ENCODE assay signal across 7 mouse cellular contexts in genomic region chr16:59517447-59518219, GRCm38 (mm10). TPM values are rescaled to one million over a fixed set of nuclear protein-coding genes. Genes with fewer than 3 reads are reported as not detected.
DNase-seq lines count a peak whose midpoint lies in the region; ATAC-seq and TF ChIP-seq lines count a peak whose summit lies in the region.

No protein-coding gene starts in this region.

- peak; percentile 81 for DNase-seq in induced T-regulatory cell, adult 2 months (ENCODE audit: low read depth)
- DNase-seq in spleen, postnatal 36 days (ENCODE audit: low spot score in 2 of 2), result peak; percentile 37 to 43
- no peak for DNase-seq in yolk sac, embryonic 10.5 days (ENCODE audit: low spot score)
- DNase-seq in urinary bladder, postnatal 4 days (ENCODE audit: low spot score in 2 of 2), result no peak

- no peak for TF ChIP-seq POLR2A in bone marrow, adult 2 months (IDR thresholded peaks at IDR 0.05; ENCODE audit: borderline replicate concordance, control insufficient read depth, low read depth, low read length)

- TF ChIP-seq CTCF in bone marrow, adult 2 months (IDR thresholded peaks at IDR 0.05; ENCODE audit: control insufficient read depth, insufficient read depth, low read length), result no peak; the same call in 1 of the 2 replicates

- H3K27ac ChIP-seq in bone marrow, adult 2 months (ENCODE audit: control insufficient read depth, insufficient read depth, low read depth, low read length, poor library complexity), result peak overlapping the region; percentile 76
- no peak overlapping the region for H3K27ac ChIP-seq in embryonic facial prominence, embryonic 12.5 days
- no peak overlapping the region for H3K27ac ChIP-seq in hindbrain, embryonic 12.5 days

- no peaks in the 10 kb centered on the region for H3K9me3 ChIP-seq in embryonic facial prominence, embryonic 12.5 days
- no peaks in the 10 kb centered on the region for H3K9me3 ChIP-seq in hindbrain, embryonic 12.5 days (replicated peaks)

- ATAC-seq in embryonic facial prominence, embryonic 12.5 days (ENCODE audit: insufficient number of reproducible peaks, insufficient read depth, low FRiP score, low TSS enrichment), result peak; percentile 75; the same call in 1 of the 2 replicates
- ATAC-seq in hindbrain, embryonic 12.5 days (ENCODE audit: low FRiP score), result no peak

- H3K27me3 ChIP-seq in embryonic facial prominence, embryonic 12.5 days, result no peaks in the 10 kb centered on the region
- H3K27me3 ChIP-seq in hindbrain, embryonic 12.5 days, result no peaks in the 10 kb centered on the region

- H3K36me3 ChIP-seq in embryonic facial prominence, embryonic 12.5 days, result no peaks in the 10 kb centered on the region; the same call in 1 of the 2 replicates
- 0 out of 2 replicates have a peak, but pooled peaks cover 3% of the 10 kb centered on the region for H3K36me3 ChIP-seq in hindbrain, embryonic 12.5 days

- H3K4me1 ChIP-seq in bone marrow, adult 2 months (ENCODE audit: control insufficient read depth, insufficient read depth, low read length), result peaks cover 1% of the 10 kb centered on the region
- peaks cover 7% of the 10 kb centered on the region for H3K4me1 ChIP-seq in embryonic facial prominence, embryonic 12.5 days
- no peaks in the 10 kb centered on the region for H3K4me1 ChIP-seq in hindbrain, embryonic 12.5 days

- H3K4me2 ChIP-seq in embryonic facial prominence, embryonic 12.5 days (replicated peaks), result no peak overlapping the region
- H3K4me2 ChIP-seq in hindbrain, embryonic 12.5 days (replicated peaks), result no peak overlapping the region

- no peak overlapping the region for H3K4me3 ChIP-seq in bone marrow, adult 2 months (replicated peaks; ENCODE audit: control insufficient read depth, low read depth, low read length)
- H3K4me3 ChIP-seq in embryonic facial prominence, embryonic 12.5 days, result no peak overlapping the region
- H3K4me3 ChIP-seq in hindbrain, embryonic 12.5 days, result no peak overlapping the region

- WGBS in bone marrow, adult 2 months, result 11% methylated on average over 15 of the region's 15 CpGs
- 31% methylated on average over 15 of the region's 15 CpGs for WGBS in embryonic facial prominence, embryonic 12.5 days
- 64% methylated on average over 15 of the region's 15 CpGs for WGBS in hindbrain, embryonic 12.5 days

- H3K9ac ChIP-seq in embryonic facial prominence, embryonic 12.5 days, result no peak overlapping the region
- H3K9ac ChIP-seq in hindbrain, embryonic 12.5 days, result no peak overlapping the region

RNA-seq across cellular contexts. Expression of gene Riox2, which starts 46.1 kb away (rescaled TPM):
- 10.4 and 14.6 TPM in 2 replicates for polyA plus RNA-seq in bone marrow, adult 2 months (2011; ENCODE audit: insufficient read depth, insufficient read length, low replicate concordance, missing spikeins)
- 33.4 and 35.8 TPM in 2 replicates for polyA plus RNA-seq in embryonic facial prominence, embryonic 12.5 days (2016; fragmentation: Nextera tagmentation; extraction: Ambion mirVana)
- 19.9 and 21.6 TPM in 2 replicates for polyA plus RNA-seq in hindbrain, embryonic 12.5 days (2016; fragmentation: Nextera tagmentation; extraction: Ambion mirVana)

Comparison
In these comparisons a context has a peak if more than half of its experiments do, and no peak if none do; other contexts are left out.
1. DNase-seq: peak in induced T-regulatory cell, adult 2 months (single experiment) and spleen, postnatal 36 days (2 of 2); none in yolk sac, embryonic 10.5 days (single experiment) and urinary bladder, postnatal 4 days (0 of 2).